Mouse (Mus musculus) midbrain, embryonic 16.5 days (tissue): ENCODE measurements around the gene Dgat2. TPM values are rescaled to one million over a fixed set of nuclear protein-coding genes. Genes with fewer than 3 reads are reported as not detected.

ENCODE experiments used
- ATAC-seq: fragments of 200-750 bp; cut with Nextera tagmentation; 2 replicates; pipeline ENCODE4 v1.8.0; 2017; ENCODE audit warnings: moderate TSS enrichment
- H3K27ac ChIP-seq: fragments of 300-500 bp; sonication (generic); 2 replicates; pipeline ENCODE4 v1.5.1; 2014; ENCODE audit warnings: mild to moderate bottlenecking, low read length, mixed read lengths
- H3K27me3 ChIP-seq: fragments of 300-500 bp; sonication (generic); 2 replicates; pipeline ENCODE4 v1.6.1; 2014; ENCODE audit warnings: low read depth, low read length, mixed read lengths; ENCODE audit not compliant: control insufficient read depth, insufficient read depth
- H3K36me3 ChIP-seq: fragments of 300-500 bp; sonication (generic); 2 replicates; pipeline ENCODE4 v1.6.1; 2014; ENCODE audit warnings: mild to moderate bottlenecking, low read length, moderate library complexity, mixed read lengths; ENCODE audit not compliant: control insufficient read depth, insufficient read depth
- H3K4me1 ChIP-seq: fragments of 300-500 bp; sonication (generic); 2 replicates; pipeline ENCODE4 v1.6.1; 2014; ENCODE audit warnings: mild to moderate bottlenecking, low read length, mixed read lengths; ENCODE audit not compliant: control insufficient read depth, insufficient read depth
- H3K4me2 ChIP-seq: fragments of 300-500 bp; sonication (generic); 2 replicates; pipeline ENCODE4 v1.6.1; 2014; ENCODE audit warnings: mild to moderate bottlenecking, low read length, mixed read lengths
- H3K4me3 ChIP-seq: fragments of 300-500 bp; sonication (generic); 2 replicates; pipeline ENCODE4 v1.5.1; 2014; ENCODE audit warnings: low read depth, mild to moderate bottlenecking, low read length, moderate library complexity, mixed read lengths
- H3K9ac ChIP-seq: fragments of 300-500 bp; sonication (generic); 2 replicates; pipeline ENCODE4 v1.6.1; 2014; ENCODE audit warnings: low read depth, low read length, mixed read lengths
- H3K9me3 ChIP-seq: fragments of 300-500 bp; sonication (generic); replicated peaks from 2 replicates; pipeline ENCODE4 v1.6.1; 2014; ENCODE audit warnings: mild to moderate bottlenecking, low read length, mixed read lengths; ENCODE audit not compliant: control insufficient read depth, poor library complexity, severe bottlenecking
- WGBS: fragments of 180-500 bp; shearing (Covaris S2); extraction: QIAGEN DNeasy Blood & Tissue Kit; methylation state at CpG from one replicate; pipeline ENCODE4 v1.1.7; 2014; 5-methylcytosine and 5-hydroxymethylcytosine counted together
- polyA plus RNA-seq: library from polyadenylated mRNA; unstranded; fragments of >200 nt; fragmentation: Nextera tagmentation; extraction: Ambion mirVana; gene quantifications from 2 replicates; pipeline ENCODE4 v1.2.1, GENCODE M21; 2015

Dgat2 gene
- polyA plus RNA-seq, 1 experiment from 2014 or later, result 24.0 TPM

GRCm38 (mm10) chr7:99161529-99161928 lies 21.0 kb downstream of the Dgat2 start:
- H3K9ac ChIP-seq, result no peak overlapping the region
- no peak for ATAC-seq
- no peak overlapping the region for H3K27ac ChIP-seq
- no peaks in the 10 kb centered on the region for H3K27me3 ChIP-seq
- no peaks in the 10 kb centered on the region for H3K4me1 ChIP-seq
- no peaks in the 10 kb centered on the region for H3K9me3 ChIP-seq
- 60% methylated on average over 4 of the region's 4 CpGs for WGBS
- no peak overlapping the region for H3K4me2 ChIP-seq
- no peaks in the 10 kb centered on the region for H3K36me3 ChIP-seq
- H3K4me3 ChIP-seq, result no peak overlapping the region

DNA sequence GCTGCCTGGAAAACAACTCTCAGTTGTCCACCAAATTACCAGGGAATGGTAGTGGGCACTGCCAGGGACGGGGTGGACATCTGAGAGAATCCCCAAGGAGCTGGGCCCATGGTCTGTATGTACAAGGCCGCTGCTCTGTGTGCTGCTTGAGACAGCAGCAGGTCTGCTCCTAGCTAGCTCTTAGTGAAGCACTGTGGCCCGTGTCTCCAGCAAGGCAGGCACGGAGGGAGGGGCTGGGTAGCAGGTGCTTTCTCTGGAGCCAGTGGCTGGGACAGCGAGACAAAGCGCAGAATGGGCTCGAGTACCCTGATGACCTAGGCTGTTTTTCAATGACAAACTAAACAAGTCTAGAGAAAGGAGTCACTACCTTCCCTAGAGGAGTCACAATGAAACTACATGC lies 21.5 kb downstream of the Dgat2 start:
- ATAC-seq, result no peak
- Histone ChIP-seq H3K4me2 (no peak overlapping the region), H3K36me3 (no peaks in the 10 kb centered on the region), H3K9me3 (no peaks in the 10 kb centered on the region), H3K27ac (no peak overlapping the region), H3K9ac (no peak overlapping the region), H3K27me3 (no peaks in the 10 kb centered on the region), H3K4me3 (no peak overlapping the region), H3K4me1 (no peaks in the 10 kb centered on the region)
- 69% methylated on average over 7 of the region's 7 CpGs for WGBS

DNA sequence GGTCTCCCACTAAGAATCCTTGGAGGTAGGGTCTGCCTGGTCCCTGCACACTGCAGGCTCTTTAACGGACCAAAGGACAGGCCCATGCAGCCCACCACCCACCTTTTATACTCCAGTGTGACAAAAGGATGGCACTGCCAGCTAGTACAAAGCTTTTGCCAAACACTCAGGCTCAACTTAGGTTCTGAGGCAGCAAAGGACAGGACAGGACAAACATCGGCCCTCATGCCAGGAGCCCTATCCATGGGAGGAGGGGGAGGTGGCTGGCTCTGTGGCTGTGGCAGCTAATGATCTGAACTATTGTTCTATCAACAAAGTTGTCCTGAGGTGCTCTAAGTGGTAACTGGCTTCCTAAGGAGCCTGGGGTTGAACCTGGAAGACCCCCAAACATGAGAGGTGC lies 23.1 kb downstream of the Dgat2 start:
- H3K4me3 ChIP-seq, result no peak overlapping the region
- WGBS, result 82% methylated on average over 2 of the region's 2 CpGs
- H3K27ac ChIP-seq, result no peak overlapping the region

GRCm38 (mm10) chr7:99158904-99159303 lies 23.6 kb downstream of the Dgat2 start:
- Histone ChIP-seq H3K27me3 (no peaks in the 10 kb centered on the region), H3K27ac (no peak overlapping the region), H3K9ac (no peak overlapping the region), H3K4me2 (no peak overlapping the region), H3K4me3 (no peak overlapping the region), H3K4me1 (0 out of 2 replicates have a peak, but pooled peaks cover 3% of the 10 kb centered on the region), H3K9me3 (no peaks in the 10 kb centered on the region), H3K36me3 (no peaks in the 10 kb centered on the region)
- no peak for ATAC-seq
- WGBS, result 53% methylated on average over 5 of the region's 5 CpGs

More for the DNA sequence above, 23.1 kb downstream of the Dgat2 start:
- Histone ChIP-seq H3K4me1 (0 out of 2 replicates have a peak, but pooled peaks cover 3% of the 10 kb centered on the region), H3K9ac (no peak overlapping the region), H3K4me2 (no peak overlapping the region), H3K9me3 (no peaks in the 10 kb centered on the region), H3K36me3 (no peaks in the 10 kb centered on the region), H3K27me3 (no peaks in the 10 kb centered on the region)
- no peak for ATAC-seq

GRCm38 (mm10) chr7:99158011-99158410 lies 24.5 kb downstream of the Dgat2 start:
- Histone ChIP-seq H3K36me3 (no peaks in the 10 kb centered on the region), H3K4me3 (no peak overlapping the region), H3K27ac (no peak overlapping the region), H3K9ac (no peak overlapping the region), H3K4me2 (no peak overlapping the region), H3K4me1 (0 out of 2 replicates have a peak, but pooled peaks cover 3% of the 10 kb centered on the region), H3K27me3 (no peaks in the 10 kb centered on the region), H3K9me3 (no peaks in the 10 kb centered on the region)
- 88% methylated on average over 8 of the region's 8 CpGs for WGBS
- ATAC-seq, result no peak

- no peaks in the 10 kb centered on the region for H3K36me3 ChIP-seq
- 0 out of 2 replicates have a peak, but pooled peaks cover 3% of the 10 kb centered on the region for H3K4me1 ChIP-seq
- no peak overlapping the region for H3K4me3 ChIP-seq
- no peak for ATAC-seq
- H3K4me2 ChIP-seq, result no peak overlapping the region
- no peak overlapping the region for H3K27ac ChIP-seq
- H3K9ac ChIP-seq, result no peak overlapping the region
- no peaks in the 10 kb centered on the region for H3K9me3 ChIP-seq
- H3K27me3 ChIP-seq, result no peaks in the 10 kb centered on the region
- 87% methylated on average over 10 of the region's 10 CpGs for WGBS
Observed at GRCm38 (mm10) chr7:99156737-99157136, 25.8 kb downstream of the Dgat2 start.

DNA sequence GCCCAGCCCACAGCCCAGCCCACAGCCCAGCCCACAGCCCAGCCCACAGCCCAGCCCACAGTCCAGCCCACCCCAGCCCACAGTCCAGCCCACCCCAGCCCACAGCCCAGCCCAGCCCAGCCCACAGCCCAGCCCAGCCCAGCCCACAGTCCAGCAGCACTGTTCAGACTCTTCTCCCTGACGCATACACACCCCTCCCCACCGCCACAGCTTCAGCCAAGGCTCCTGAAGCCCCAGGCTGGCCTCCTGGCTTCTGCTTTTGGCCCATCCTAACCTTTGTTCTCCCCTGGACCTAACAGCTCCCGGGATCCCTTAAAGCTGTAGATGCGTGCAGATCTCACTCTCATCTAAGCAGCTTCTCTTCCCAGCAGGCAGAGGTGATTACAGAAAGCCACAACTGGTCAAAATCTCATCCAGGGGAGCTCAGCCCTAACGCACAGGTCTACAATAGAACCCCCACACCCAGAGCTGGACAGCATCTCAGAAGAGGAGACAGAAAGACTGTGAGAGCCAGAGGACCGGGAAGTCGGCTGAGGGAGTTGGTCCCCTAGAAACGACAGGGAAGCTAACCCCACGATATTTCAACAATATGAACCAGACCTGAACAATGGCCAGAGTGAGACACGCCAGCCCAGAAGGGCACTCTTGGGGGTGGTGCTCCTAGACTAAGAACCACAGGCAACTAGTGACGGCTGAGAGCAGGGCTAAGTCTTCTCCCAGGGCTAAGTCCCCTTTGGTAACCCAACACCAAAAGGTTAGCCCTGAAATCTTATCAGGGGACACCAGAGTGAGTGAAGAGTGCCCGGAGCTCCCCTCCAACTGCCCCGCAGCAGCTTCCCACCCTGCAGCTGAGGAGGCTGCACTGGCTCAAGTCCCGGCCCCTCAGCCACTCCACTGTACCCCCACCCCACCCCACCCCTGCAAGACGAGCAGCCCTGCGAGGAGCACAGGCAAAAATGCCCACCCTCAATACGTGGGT lies 26.9 kb downstream of the Dgat2 start:
- Histone ChIP-seq H3K4me1 (0 out of 2 replicates have a peak, but pooled peaks cover 3% of the 10 kb centered on the region), H3K27ac (no peak overlapping the region), H3K36me3 (no peaks in the 10 kb centered on the region), H3K27me3 (no peaks in the 10 kb centered on the region), H3K4me2 (peak overlapping the region; percentile 37), H3K4me3 (no peak overlapping the region), H3K9me3 (no peaks in the 10 kb centered on the region), H3K9ac (no peak overlapping the region)
- ATAC-seq, result peak; percentile 55; the same call in 1 of the 2 replicates
- 21% methylated on average over 17 of the region's 17 CpGs for WGBS

GRCm38 (mm10) chr7:99154648-99155151 lies 27.8 kb downstream of the Dgat2 start:
- Histone ChIP-seq H3K9me3 (no peaks in the 10 kb centered on the region), H3K27ac (no peak overlapping the region), H3K27me3 (no peaks in the 10 kb centered on the region), H3K36me3 (no peaks in the 10 kb centered on the region), H3K4me2 (no peak overlapping the region), H3K4me1 (0 out of 2 replicates have a peak, but pooled peaks cover 3% of the 10 kb centered on the region), H3K9ac (no peak overlapping the region), H3K4me3 (no peak overlapping the region)
- WGBS, result 51% methylated on average over 8 of the region's 8 CpGs
- ATAC-seq, result peak; percentile 30; the same call in 1 of the 2 replicates

DNA sequence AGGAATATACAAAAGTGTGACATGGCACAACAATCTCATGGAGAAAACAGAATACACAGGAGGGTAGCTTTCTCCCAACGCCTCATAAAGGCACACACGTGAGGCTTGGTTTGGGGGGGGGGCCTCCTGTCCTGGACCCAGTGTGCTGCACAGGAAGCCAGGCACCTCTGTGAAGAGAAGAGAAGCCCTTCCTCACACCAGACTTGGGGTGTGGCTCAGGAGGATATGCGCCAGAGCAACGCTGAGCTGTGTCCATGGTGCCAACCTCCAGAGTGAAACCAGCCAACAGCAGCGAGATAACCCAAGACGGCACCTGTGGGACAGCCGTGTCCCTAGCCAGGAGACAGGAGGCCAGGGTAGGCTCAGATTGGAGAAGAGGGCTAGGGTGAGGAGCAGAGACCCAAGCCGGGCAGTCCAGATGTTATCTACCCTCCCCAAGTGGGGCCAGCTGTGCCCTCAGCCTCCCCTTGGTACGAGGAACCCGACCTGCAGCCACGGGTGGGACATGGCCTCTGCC lies 28.8 kb downstream of the Dgat2 start:
- WGBS, result 89% methylated on average over 11 of the region's 11 CpGs
- Histone ChIP-seq H3K9me3 (no peaks in the 10 kb centered on the region), H3K9ac (no peak overlapping the region)

More for the DNA sequence above, 28.8 kb downstream of the Dgat2 start:
- no peak for ATAC-seq
- H3K4me3 ChIP-seq, result no peak overlapping the region
- H3K27ac ChIP-seq, result no peak overlapping the region
- H3K4me1 ChIP-seq, result 0 out of 2 replicates have a peak, but pooled peaks cover 3% of the 10 kb centered on the region
- H3K36me3 ChIP-seq, result no peaks in the 10 kb centered on the region
- H3K27me3 ChIP-seq, result no peaks in the 10 kb centered on the region
- H3K4me2 ChIP-seq, result no peak overlapping the region
